Mouse (Mus musculus): ENCODE results near the gene Acp1. TPM values are rescaled to one million over a fixed set of nuclear protein-coding genes. Genes with fewer than 3 reads are reported as not detected.

Acp1 gene
- 56.6 and 65.3 TPM in 2 replicates for total RNA-seq (2021)
- long read RNA-seq, experiment 1, transcript Acp1-201 (6 exons, 3,066 nt) = minor isoform, 61 of 148 reads
- long read RNA-seq, experiment 1, transcript Acp1-202 (6 exons, 2,754 nt) = major isoform, 79 of 148 reads
- long read RNA-seq, experiment 1, partial matches to known transcripts = 1 of 148 reads
- long read RNA-seq, experiment 1, other reads (novel, unspliced or antisense) = 6 of 148 reads
- long read RNA-seq, experiment 2, transcript Acp1-202 (6 exons, 2,754 nt) = minor isoform, 51 of 112 reads
- long read RNA-seq, experiment 2, transcript Acp1-201 (6 exons, 3,066 nt) = major isoform, 53 of 112 reads
- long read RNA-seq, experiment 2, partial matches to known transcripts = 2 of 112 reads
- long read RNA-seq, experiment 2, other reads (novel, unspliced or antisense) = 6 of 112 reads

GRCm38 (mm10) chr12:30911261-30912047, at the start of gene Acp1, which contains the start of gene Sh3yl1:
Acp1 (minus strand) TSS chr12:30911589.
Sh3yl1 (plus strand) TSS chr12:30911668.
- DNase-seq = peak; percentile 97

- no peak for DNase-seq
These were observed 32.8 kb upstream of the Acp1 start for GRCm38 (mm10) chr12:30944197-30944596.

- DNase-seq = no peak
These were observed 31.9 kb upstream of the Acp1 start for GRCm38 (mm10) chr12:30943057-30943986.

GRCm38 (mm10) chr12:30936899-30937298, 25.5 kb upstream of the Acp1 start:
- DNase-seq = no peak

GRCm38 (mm10) chr12:30933299-30933698, 21.9 kb upstream of the Acp1 start:
- no peak for DNase-seq

GRCm38 (mm10) chr12:30928182-30928581, 16.8 kb upstream of the Acp1 start:
- DNase-seq = no peak

GRCm38 (mm10) chr12:30922401-30922800, 11.0 kb upstream of the Acp1 start:
- peak; percentile 6 for DNase-seq

GRCm38 (mm10) chr12:30912840-30913239, 1.5 kb upstream of the Acp1 start:
- DNase-seq = no peak

GRCm38 (mm10) chr12:30912048-30912381, 626 bp upstream of the Acp1 start:
- peak; percentile 40 for DNase-seq

GRCm38 (mm10) chr12:30910860-30911259, 529 bp downstream of the Acp1 start:
- peak; percentile 6 for DNase-seq

- no peak for DNase-seq
These were observed 1.5 kb downstream of the Acp1 start for GRCm38 (mm10) chr12:30909881-30910280.

- DNase-seq = no peak
These were observed 2.7 kb downstream of the Acp1 start for GRCm38 (mm10) chr12:30908658-30909057.

GRCm38 (mm10) chr12:30897039-30897438, 14.3 kb downstream of the Acp1 start:
- DNase-seq = no peak

- no peak for DNase-seq
These were observed 20.0 kb downstream of the Acp1 start for GRCm38 (mm10) chr12:30891438-30891837.

- DNase-seq = peak; percentile 79
These were observed 21.3 kb downstream of the Acp1 start for GRCm38 (mm10) chr12:30890067-30890466.

GRCm38 (mm10) chr12:30888003-30888402, 23.4 kb downstream of the Acp1 start:
- no peak for DNase-seq

- DNase-seq = peak; percentile 23
These were observed 25.5 kb downstream of the Acp1 start for GRCm38 (mm10) chr12:30885891-30886290.

- no peak for DNase-seq
These were observed 26.7 kb downstream of the Acp1 start for GRCm38 (mm10) chr12:30884622-30885230.

GRCm38 (mm10) chr12:30883986-30884621, 27.3 kb downstream of the Acp1 start, which contains the start of gene Alkal2:
Alkal2 (plus strand) TSS chr12:30884322.
- DNase-seq = peak; percentile 18

GRCm38 (mm10) chr12:30883592-30883985, 27.8 kb downstream of the Acp1 start:
- no peak for DNase-seq

GRCm38 (mm10) chr12:30879447-30879846, 31.9 kb downstream of the Acp1 start:
- peak; percentile 9 for DNase-seq

All from adrenal gland, postnatal 14 days (tissue).